Mouse (Mus musculus) spleen, adult 2 months (tissue): ENCODE results near the gene Nckap5l.

Experiments used
- CTCF ChIP-seq: fragments of 200-500 bp; IDR thresholded peaks from 2 replicates; pipeline ENCODE4 v1.5.1; 2011; ENCODE audit warnings: mild to moderate bottlenecking, inconsistent platforms; ENCODE audit not compliant: insufficient read depth, insufficient read length, insufficient replicate concordance; ENCODE audit errors: extremely low read depth
- POLR2A ChIP-seq: fragments of 200-500 bp; IDR thresholded peaks from 2 replicates; pipeline ENCODE4 v1.6.1; 2011; ENCODE audit warnings: low read depth, low read length, inconsistent platforms

DNA sequence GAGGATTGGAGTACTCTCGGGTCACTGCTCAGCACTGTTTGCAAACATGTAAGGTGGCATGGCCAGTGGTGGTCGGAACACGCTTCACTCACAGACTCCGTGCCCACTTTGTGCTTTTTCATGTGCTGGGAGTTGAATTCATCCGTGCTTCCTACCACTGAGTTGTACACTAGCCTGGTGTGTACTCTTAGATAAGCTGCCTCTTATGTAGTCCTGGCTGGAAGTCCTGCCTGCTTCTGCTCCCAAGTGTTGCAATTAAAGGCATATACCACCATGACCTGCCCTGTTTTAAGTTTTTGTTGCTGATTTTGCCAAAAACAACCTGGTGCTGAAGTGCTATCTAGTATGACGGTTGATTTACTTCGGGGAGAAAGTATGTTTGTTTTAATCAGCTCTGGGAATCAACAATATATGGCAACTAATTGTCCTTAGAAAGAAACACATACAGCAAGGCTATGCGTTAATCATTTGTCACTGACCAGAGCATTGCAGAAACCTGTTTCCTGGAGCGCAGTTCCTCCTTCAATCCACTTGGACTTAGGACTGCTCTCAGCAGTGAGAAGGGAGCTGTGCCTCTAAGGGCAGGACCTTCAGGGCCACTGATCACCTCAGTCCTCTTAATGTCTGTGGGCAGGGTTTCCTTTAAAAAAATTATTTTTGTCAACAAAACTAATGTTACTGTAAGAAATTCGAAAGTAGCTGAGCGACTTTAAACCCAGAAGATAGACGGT is 54.2 kb downstream of the Nckap5l start:
- TF ChIP-seq CTCF (no peak), POLR2A (no peak)
